Mouse (Mus musculus) spleen, adult 2 months (tissue): ENCODE results near the gene Tbx6. TPM values are rescaled to one million over a fixed set of nuclear protein-coding genes. Genes with fewer than 3 reads are reported as not detected.

Experiments
- DNase-seq, 2 experiments: peaks; one replicate each; pipeline versions ENCODE4 v3.0.0 to v3.0.0-alpha.2; 2012 to 2021; ENCODE audit warnings: low spot score in 2 of 2, low read depth in 1 of 2
- H3K27ac ChIP-seq: fragments of 200-500 bp; 2 replicates; pipeline ENCODE4 v1.5.1; 2012; ENCODE audit warnings: low read length, inconsistent platforms; ENCODE audit not compliant: insufficient read depth
- H3K27me3 ChIP-seq: fragments of 200-500 bp; 2 replicates; pipeline ENCODE4 v1.6.1; 2012; ENCODE audit warnings: mild to moderate bottlenecking, moderate library complexity, low read length, inconsistent platforms; ENCODE audit not compliant: control insufficient read depth, insufficient read depth
- H3K36me3 ChIP-seq: fragments of 200-500 bp; 2 replicates; pipeline ENCODE4 v1.6.1; 2012; ENCODE audit warnings: mild to moderate bottlenecking, low read length, inconsistent platforms; ENCODE audit not compliant: control insufficient read depth, insufficient read depth
- H3K4me1 ChIP-seq: fragments of 200-500 bp; 2 replicates; pipeline ENCODE4 v1.6.1; 2011; ENCODE audit warnings: inconsistent platforms; ENCODE audit not compliant: control insufficient read depth, insufficient read depth, insufficient read length
- H3K4me3 ChIP-seq: fragments of 200-500 bp; 2 replicates; pipeline ENCODE4 v1.5.1; 2011; ENCODE audit warnings: mild to moderate bottlenecking, inconsistent platforms; ENCODE audit not compliant: insufficient read depth, insufficient read length; ENCODE audit errors: extremely low read depth
- CTCF ChIP-seq: fragments of 200-500 bp; IDR thresholded peaks from 2 replicates; pipeline ENCODE4 v1.5.1; 2011; ENCODE audit warnings: mild to moderate bottlenecking, inconsistent platforms; ENCODE audit not compliant: insufficient read depth, insufficient read length, insufficient replicate concordance; ENCODE audit errors: extremely low read depth
- POLR2A ChIP-seq: fragments of 200-500 bp; IDR thresholded peaks from 2 replicates; pipeline ENCODE4 v1.6.1; 2011; ENCODE audit warnings: low read depth, low read length, inconsistent platforms
- WGBS: fragments of 180-500 bp; shearing (Covaris S2); methylation state at CpG from one replicate; pipeline ENCODE4 v1.1.7; 2018; 5-methylcytosine and 5-hydroxymethylcytosine counted together
- polyA plus RNA-seq: library from polyadenylated mRNA; depleted of rRNA; stranded (reverse); fragments of >200 nt; gene quantifications from 2 replicates; pipeline ENCODE4 v1.2.3, GENCODE M21; 2012

Tbx6 gene
- polyA plus RNA-seq, 1 experiment: 17.9 TPM

- H3K27ac ChIP-seq: no peak overlapping the region
- H3K27me3 ChIP-seq: no peaks in the 10 kb centered on the region
- H3K4me1 ChIP-seq: peaks cover 9% of the 10 kb centered on the region; the same call in 1 of the 2 replicates
- DNase-seq: no peak
- WGBS: 92% methylated on average over 16 of the region's 16 CpGs
- no peak overlapping the region for H3K4me3 ChIP-seq
- peaks cover 10% of the 10 kb centered on the region for H3K36me3 ChIP-seq
- TF ChIP-seq CTCF (no peak), POLR2A (no peak)
Measured at GRCm38 (mm10) chr7:126801057-126801422, 19.8 kb downstream of the Tbx6 start.

- peaks cover 7% of the 10 kb centered on the region; the same call in 1 of the 2 replicates for H3K4me1 ChIP-seq
- no peaks in the 10 kb centered on the region for H3K27me3 ChIP-seq
- H3K27ac ChIP-seq: no peak overlapping the region
Measured at GRCm38 (mm10) chr7:126802134-126802889, 21.0 kb downstream of the Tbx6 start.

GRCm38 (mm10) chr7:126803181-126803580, 21.9 kb downstream of the Tbx6 start:
- 80% methylated on average over 6 of the region's 6 CpGs for WGBS
- DNase-seq: no peak
- no peak overlapping the region for H3K4me3 ChIP-seq
- H3K27me3 ChIP-seq: no peaks in the 10 kb centered on the region
- H3K4me1 ChIP-seq: no peaks in the 10 kb centered on the region
- H3K27ac ChIP-seq: no peak overlapping the region
- TF ChIP-seq POLR2A (no peak), CTCF (no peak)
- no peaks in the 10 kb centered on the region for H3K36me3 ChIP-seq

More at GRCm38 (mm10) chr7:126802134-126802889, 21.0 kb downstream of the Tbx6 start:
- no peak for DNase-seq
- 89% methylated on average over 11 of the region's 11 CpGs for WGBS
- TF ChIP-seq CTCF (no peak), POLR2A (no peak)
- H3K4me3 ChIP-seq: no peak overlapping the region
- H3K36me3 ChIP-seq: peaks cover 2% of the 10 kb centered on the region; the same call in 1 of the 2 replicates

GRCm38 (mm10) chr7:126803751-126804150, 22.5 kb downstream of the Tbx6 start:
- Histone ChIP-seq H3K4me1 (no peaks in the 10 kb centered on the region; the same call in 1 of the 2 replicates), H3K36me3 (no peaks in the 10 kb centered on the region), H3K4me3 (no peak overlapping the region), H3K27me3 (no peaks in the 10 kb centered on the region), H3K27ac (no peak overlapping the region)
- TF ChIP-seq POLR2A (no peak), CTCF (no peak)
- DNase-seq: no peak

- Histone ChIP-seq H3K4me1 (no peaks in the 10 kb centered on the region; the same call in none of the 2 replicates), H3K36me3 (no peaks in the 10 kb centered on the region), H3K27me3 (no peaks in the 10 kb centered on the region), H3K27ac (no peak overlapping the region), H3K4me3 (no peak overlapping the region)
- DNase-seq: no peak
- WGBS: 81% methylated on average over 6 of the region's 6 CpGs
- no peak for TF ChIP-seq POLR2A
- TF ChIP-seq CTCF: no peak
Measured at GRCm38 (mm10) chr7:126806956-126807355, 25.7 kb downstream of the Tbx6 start.

- 82% methylated on average over 4 of the region's 4 CpGs for WGBS
- Histone ChIP-seq H3K36me3 (no peaks in the 10 kb centered on the region), H3K27me3 (no peaks in the 10 kb centered on the region), H3K4me3 (no peak overlapping the region), H3K4me1 (no peaks in the 10 kb centered on the region; the same call in none of the 2 replicates), H3K27ac (no peak overlapping the region)
- TF ChIP-seq CTCF (no peak), POLR2A (no peak)
- DNase-seq: no peak
Measured at GRCm38 (mm10) chr7:126807405-126807804, 26.1 kb downstream of the Tbx6 start.
